Mouse (Mus musculus): ENCODE measurements at regions not wholly inside any gene's neighbourhood (a gene's known extent, or its start where the extent isn't known, plus 50 kb on each side); places are given as distances from the start of the nearest gene placed in this dataset.

- H3K4me2 ChIP-seq (ENCODE audit: insufficient read depth, low read depth, poor library complexity, severe bottlenecking): no peak overlapping the region
Measured at GRCm38 (mm10) chr6:50038369-50038768, 71.7 kb upstream of the Mpp6 start.

DNA sequence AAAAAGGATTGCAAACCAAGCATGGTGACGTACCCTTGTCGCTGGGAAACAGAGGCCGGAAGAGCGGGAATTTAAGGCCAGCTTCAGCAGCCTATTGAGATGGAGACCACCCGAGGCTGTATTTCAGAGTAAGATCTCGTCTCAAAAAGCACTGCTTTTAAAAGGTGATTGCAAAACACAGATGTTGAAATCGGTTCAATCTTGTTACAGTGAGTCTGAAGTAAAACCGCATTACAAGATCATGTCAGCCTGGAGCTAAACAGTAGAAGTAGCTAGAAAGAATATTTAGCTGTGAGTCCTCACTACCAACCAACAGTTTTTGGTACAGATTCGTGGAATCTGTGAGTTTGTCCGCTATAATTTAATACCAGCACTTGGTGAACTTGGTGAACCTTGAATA is 69.0 kb upstream of the Mpp6 start:
- H3K4me1 ChIP-seq (ENCODE audit: control insufficient read depth in 1 of 2, insufficient read depth in 2 of 2): peaks cover 0 to 11% of the 10 kb centered on the region in 2 experiments; a peak in 2 of 4 replicates
- H3K4me2 ChIP-seq (ENCODE audit: insufficient read depth, low read depth, poor library complexity, severe bottlenecking): no peak overlapping the region
- H3K79me2 ChIP-seq (replicated peaks; ENCODE audit: control insufficient read depth, extremely low read depth, insufficient read depth, poor library complexity, severe bottlenecking): no peaks in the 10 kb centered on the region
- DNase-seq (ENCODE audit: extremely low read depth): no peak
- H3K9me3 ChIP-seq (replicated peaks; ENCODE audit: low read length): no peaks in the 10 kb centered on the region
- H3K4me3 ChIP-seq (replicated peaks in 1 of 3; ENCODE audit: low read depth in 2 of 3, low read length in 2 of 3, poor library complexity in 1 of 3): no peak overlapping the region
- no peaks in the 10 kb centered on the region for H3K27me3 ChIP-seq (replicated peaks)
- H3K27ac ChIP-seq (ENCODE audit: insufficient read depth, low read depth): no peak overlapping the region
- TF ChIP-seq EP300 (IDR thresholded peaks at IDR 0.05; ENCODE audit: low read length): no peak
- no peak for TF ChIP-seq MYC (IDR thresholded peaks at IDR 0.05; ENCODE audit: low read depth, low read length)
- no peak for TF ChIP-seq TCF12 (IDR thresholded peaks at IDR 0.05; ENCODE audit: low read depth, low read length)
- TF ChIP-seq RAD21 (IDR thresholded peaks at IDR 0.05; ENCODE audit: low read depth, low read length): no peak
- no peak for TF ChIP-seq CTCF (conservative IDR thresholded peaks at IDR 0.05 in 1 of 2, IDR thresholded peaks at IDR 0.05 in 1 of 2; ENCODE audit: low read depth in 2 of 2, low read length in 2 of 2)
- dilution Hi-C loops (cut with MboI; ENCODE audit: extremely low pct_ligation_motif_present, extremely low pct_unique_long_range_greater_than_20kb, low sequenced_read_pairs) (no loop called here), in situ Hi-C loops (cut with MboI; ENCODE audit: low pct_ligation_motif_present, low pct_unique_long_range_greater_than_20kb, low sequenced_read_pairs) (no loop called here)
- no peak overlapping the region for H3K9ac ChIP-seq (ENCODE audit: insufficient read depth, low read depth)
- no peaks in the 10 kb centered on the region for H3K36me3 ChIP-seq (replicated peaks in 1 of 2; ENCODE audit: control insufficient read depth in 1 of 2, insufficient read depth in 1 of 2, low read length in 1 of 2)

More at GRCm38 (mm10) chr6:50038369-50038768, 71.7 kb upstream of the Mpp6 start:
- H3K36me3 ChIP-seq (replicated peaks in 1 of 2; ENCODE audit: control insufficient read depth in 1 of 2, insufficient read depth in 1 of 2, low read length in 1 of 2): no peaks in the 10 kb centered on the region
- H3K27ac ChIP-seq (ENCODE audit: insufficient read depth, low read depth): no peak overlapping the region
- TF ChIP-seq TBP (conservative IDR thresholded peaks at IDR 0.05; ENCODE audit: low read depth, low read length) (no peak), ZNF384 (IDR thresholded peaks at IDR 0.05; ENCODE audit: low read depth, low read length) (no peak), MEF2A (IDR thresholded peaks at IDR 0.05; ENCODE audit: borderline replicate concordance, low read depth, low read length) (no peak), CTCF (conservative IDR thresholded peaks at IDR 0.05 in 1 of 2, IDR thresholded peaks at IDR 0.05 in 1 of 2; ENCODE audit: low read depth in 2 of 2, low read length in 2 of 2) (no peak), NELFE (IDR thresholded peaks at IDR 0.05; ENCODE audit: low read depth, low read length) (no peak), USF1 (IDR thresholded peaks at IDR 0.05; ENCODE audit: low read depth, low read length) (no peak), JUND (conservative IDR thresholded peaks at IDR 0.05; ENCODE audit: low read depth, low read length) (no peak), POLR2A (IDR thresholded peaks at IDR 0.05; ENCODE audit: low read depth, low read length) (no peak), IRF4 (IDR thresholded peaks at IDR 0.05; ENCODE audit: low read depth, low read length) (no peak), MAX (IDR thresholded peaks at IDR 0.05; ENCODE audit: low read length) (no peak)
- no peaks in the 10 kb centered on the region for H3K79me2 ChIP-seq (replicated peaks; ENCODE audit: control insufficient read depth, extremely low read depth, insufficient read depth, poor library complexity, severe bottlenecking)
- in situ Hi-C loops (cut with MboI; ENCODE audit: low pct_ligation_motif_present, low pct_unique_long_range_greater_than_20kb, low sequenced_read_pairs): no loop called here
- no peaks in the 10 kb centered on the region for H3K9me3 ChIP-seq (replicated peaks; ENCODE audit: low read length)
- no peak overlapping the region for H3K4me3 ChIP-seq (replicated peaks in 1 of 3; ENCODE audit: low read depth in 2 of 3, low read length in 2 of 3, poor library complexity in 1 of 3)
- H3K9ac ChIP-seq (ENCODE audit: insufficient read depth, low read depth): no peak overlapping the region
- dilution Hi-C loops (cut with MboI; ENCODE audit: extremely low pct_ligation_motif_present, extremely low pct_unique_long_range_greater_than_20kb, low sequenced_read_pairs): no loop called here
- H3K27me3 ChIP-seq (replicated peaks): no peaks in the 10 kb centered on the region
- 0 out of 4 replicates have a peak, but pooled peaks cover 0 to 3% of the 10 kb centered on the region in 2 experiments for H3K4me1 ChIP-seq (ENCODE audit: control insufficient read depth in 1 of 2, insufficient read depth in 2 of 2)
- DNase-seq (ENCODE audit: extremely low read depth): no peak

DNA sequence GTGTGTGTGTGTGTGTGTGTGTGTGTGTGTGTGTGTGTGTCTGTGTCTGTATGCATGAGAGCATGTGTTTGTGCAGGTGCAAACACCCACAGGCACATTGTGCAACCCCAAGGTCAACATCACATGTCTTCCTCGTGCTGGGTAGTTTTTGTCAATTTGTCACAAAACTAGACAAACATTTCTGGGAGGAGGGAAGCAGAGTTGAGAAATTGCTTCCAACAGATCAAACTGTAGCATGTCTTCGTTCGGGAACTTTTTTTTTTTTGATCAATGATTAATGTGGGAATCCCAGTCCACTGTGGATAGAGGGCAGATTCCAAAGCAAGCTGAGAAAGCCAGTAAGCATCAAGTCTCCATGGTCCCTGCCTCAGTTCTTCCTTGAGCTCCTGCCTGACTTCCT is 67.9 kb upstream of the Mpp6 start:
- dilution Hi-C loops (cut with MboI; ENCODE audit: extremely low pct_ligation_motif_present, extremely low pct_unique_long_range_greater_than_20kb, low sequenced_read_pairs) (no loop called here), in situ Hi-C loops (cut with MboI; ENCODE audit: low pct_ligation_motif_present, low pct_unique_long_range_greater_than_20kb, low sequenced_read_pairs) (no loop called here)
- no peak overlapping the region for H3K9ac ChIP-seq (ENCODE audit: insufficient read depth, low read depth)
- H3K4me1 ChIP-seq (ENCODE audit: control insufficient read depth in 1 of 2, insufficient read depth in 2 of 2): peaks cover 0 to 11% of the 10 kb centered on the region in 2 experiments; a peak in 2 of 4 replicates
- no peaks in the 10 kb centered on the region for H3K9me3 ChIP-seq (replicated peaks; ENCODE audit: low read length)
- no peak overlapping the region for H3K4me3 ChIP-seq (replicated peaks in 1 of 3; ENCODE audit: low read depth in 2 of 3, low read length in 2 of 3, poor library complexity in 1 of 3)
- no peaks in the 10 kb centered on the region for H3K36me3 ChIP-seq (replicated peaks in 1 of 2; ENCODE audit: control insufficient read depth in 1 of 2, insufficient read depth in 1 of 2, low read length in 1 of 2)
- no peak overlapping the region for H3K27ac ChIP-seq (ENCODE audit: insufficient read depth, low read depth)
- DNase-seq (ENCODE audit: extremely low read depth): no peak
- H3K27me3 ChIP-seq (replicated peaks): no peaks in the 10 kb centered on the region
- H3K4me2 ChIP-seq (ENCODE audit: insufficient read depth, low read depth, poor library complexity, severe bottlenecking): no peak overlapping the region
- TF ChIP-seq E2F4 (IDR thresholded peaks at IDR 0.05; ENCODE audit: insufficient replicate concordance, low read depth, low read length) (no peak), EP300 (IDR thresholded peaks at IDR 0.05; ENCODE audit: low read length) (no peak), MAX (IDR thresholded peaks at IDR 0.05; ENCODE audit: low read length) (no peak), JUND (conservative IDR thresholded peaks at IDR 0.05; ENCODE audit: low read depth, low read length) (no peak), SMC3 (IDR thresholded peaks at IDR 0.05; ENCODE audit: low read depth, low read length) (no peak), ZNF384 (IDR thresholded peaks at IDR 0.05; ENCODE audit: low read depth, low read length) (no peak), ZC3H11A (IDR thresholded peaks at IDR 0.05; ENCODE audit: low read depth, low read length) (no peak), SIN3A (IDR thresholded peaks at IDR 0.05; ENCODE audit: low read length) (no peak), MAZ (IDR thresholded peaks at IDR 0.05; ENCODE audit: low read depth, low read length) (no peak), BHLHE40 (IDR thresholded peaks at IDR 0.05; ENCODE audit: low read depth, low read length) (no peak), HCFC1 (IDR thresholded peaks at IDR 0.05; ENCODE audit: low read depth, low read length) (no peak), ZMIZ1 (IDR thresholded peaks at IDR 0.05; ENCODE audit: low read depth, low read length) (no peak), ELF1 (IDR thresholded peaks at IDR 0.05; ENCODE audit: low read depth, low read length) (no peak), USF1 (IDR thresholded peaks at IDR 0.05; ENCODE audit: low read depth, low read length) (no peak), CHD2 (IDR thresholded peaks at IDR 0.05; ENCODE audit: low read length) (no peak), TBP (conservative IDR thresholded peaks at IDR 0.05; ENCODE audit: low read depth, low read length) (no peak), RAD21 (IDR thresholded peaks at IDR 0.05; ENCODE audit: low read depth, low read length) (no peak), ETS1 (conservative IDR thresholded peaks at IDR 0.05; ENCODE audit: low read depth, low read length) (no peak), MYC (IDR thresholded peaks at IDR 0.05; ENCODE audit: low read depth, low read length) (no peak), MAFK (IDR thresholded peaks at IDR 0.05; ENCODE audit: insufficient replicate concordance, low read length) (no peak)
- H3K79me2 ChIP-seq (replicated peaks; ENCODE audit: control insufficient read depth, extremely low read depth, insufficient read depth, poor library complexity, severe bottlenecking): no peaks in the 10 kb centered on the region
